Mouse (Mus musculus): ENCODE data around the gene Bora. TPM values are rescaled to one million over a fixed set of nuclear protein-coding genes. Genes with fewer than 3 reads are reported as not detected.
A peak's percentile ranks its signal among the peaks of the same experiment; 100 is the strongest.

The Bora gene
- polyA plus RNA-seq, 1 experiment = 2.4 TPM

DNA sequence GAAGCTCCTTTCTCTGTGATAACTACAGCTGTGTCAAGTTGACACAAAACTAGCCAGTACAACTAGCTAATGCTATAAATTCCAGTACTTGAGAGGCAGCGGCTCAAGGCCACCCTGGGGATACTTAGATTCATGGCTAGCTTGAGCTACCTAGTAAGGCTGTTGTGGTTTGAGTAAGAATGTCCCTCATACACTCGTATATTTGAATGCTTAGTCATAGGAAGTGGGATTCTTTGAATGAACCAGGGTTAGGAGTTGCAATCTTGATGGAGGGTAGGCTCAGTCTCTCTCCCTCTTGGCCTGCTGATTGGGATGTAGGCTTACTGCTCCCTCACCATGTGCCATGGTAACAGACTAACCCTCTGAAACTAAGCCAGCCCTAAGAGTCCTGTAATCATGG, 17.1 kb downstream of the Bora start:
- peaks cover 33% of the 10 kb centered on the region for H3K36me3 ChIP-seq (ENCODE audit: control insufficient read depth, insufficient read depth, low read length)
- no peaks in the 10 kb centered on the region for H3K27me3 ChIP-seq (ENCODE audit: control insufficient read depth, insufficient read depth, low read length)
- no peak overlapping the region for H3K27ac ChIP-seq (ENCODE audit: insufficient read depth, low read depth, low read length)
- TF ChIP-seq POLR2A (IDR thresholded peaks at IDR 0.05; ENCODE audit: low read depth, low read length) = no peak
- TF ChIP-seq CTCF (IDR thresholded peaks at IDR 0.05; ENCODE audit: extremely low read depth, insufficient read length, insufficient replicate concordance, low read depth, low read length) = no peak
- H3K4me3 ChIP-seq (ENCODE audit: low read depth, low read length) = no peak overlapping the region
- H3K4me1 ChIP-seq (ENCODE audit: control insufficient read depth, insufficient read depth, insufficient read length, low read length) = no peaks in the 10 kb centered on the region
- 93% methylated on average over 2 of the region's 2 CpGs for WGBS

DNA sequence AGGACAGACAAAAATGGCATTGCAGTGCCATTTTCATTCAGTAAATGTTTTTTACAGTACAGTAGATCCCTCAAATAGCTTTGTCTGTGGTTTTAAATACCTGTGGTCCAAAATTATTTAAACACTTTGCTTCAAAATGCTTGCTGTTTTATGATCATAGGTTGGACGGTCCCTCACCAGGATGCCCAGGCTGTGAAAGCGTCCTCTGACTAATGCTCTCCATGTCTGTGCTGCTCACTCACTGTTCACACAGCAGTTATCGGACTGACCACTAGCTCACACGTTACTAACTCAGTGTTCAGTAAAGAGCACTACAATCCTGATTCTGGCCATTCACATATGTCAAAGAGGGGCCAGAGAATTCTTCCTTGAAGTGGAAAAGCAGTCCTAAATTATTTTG, 25.1 kb downstream of the Bora start:
- peaks cover 28% of the 10 kb centered on the region for H3K36me3 ChIP-seq (ENCODE audit: control insufficient read depth, insufficient read depth, low read length)
- no peaks in the 10 kb centered on the region for H3K4me1 ChIP-seq (ENCODE audit: control insufficient read depth, insufficient read depth, insufficient read length, low read length)
- no peak overlapping the region for H3K27ac ChIP-seq (ENCODE audit: insufficient read depth, low read depth, low read length)
- WGBS = 95% methylated on average over 4 of the region's 4 CpGs
- H3K4me3 ChIP-seq (ENCODE audit: low read depth, low read length) = no peak overlapping the region
- TF ChIP-seq POLR2A (IDR thresholded peaks at IDR 0.05; ENCODE audit: low read depth, low read length) = no peak
- TF ChIP-seq CTCF (IDR thresholded peaks at IDR 0.05; ENCODE audit: extremely low read depth, insufficient read length, insufficient replicate concordance, low read depth, low read length) = no peak
- H3K27me3 ChIP-seq (ENCODE audit: control insufficient read depth, insufficient read depth, low read length) = no peaks in the 10 kb centered on the region

DNA sequence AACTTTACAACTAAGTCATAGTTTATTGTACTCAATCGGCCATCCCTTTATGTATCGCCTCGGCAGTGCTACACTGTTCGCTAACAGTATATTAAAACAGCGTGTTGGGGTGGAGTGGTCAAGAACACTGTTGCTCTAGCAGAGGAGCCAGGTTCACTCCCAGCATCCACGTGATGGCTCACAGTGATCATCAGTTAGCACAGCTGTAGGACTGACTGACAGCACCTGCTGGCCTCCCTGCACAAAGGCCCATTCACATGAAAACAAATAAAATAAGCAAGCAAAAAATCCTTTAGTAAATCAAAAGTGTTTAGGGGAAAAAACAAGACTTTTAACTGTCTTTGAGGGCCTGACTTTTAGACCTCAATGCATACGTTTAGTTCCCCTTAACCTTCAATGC, 42.9 kb downstream of the Bora start:
- Histone ChIP-seq H3K27ac (ENCODE audit: insufficient read depth, low read depth, low read length) (no peak overlapping the region), H3K4me1 (ENCODE audit: control insufficient read depth, insufficient read depth, insufficient read length, low read length) (no peaks in the 10 kb centered on the region), H3K36me3 (ENCODE audit: control insufficient read depth, insufficient read depth, low read length) (peaks cover 47% of the 10 kb centered on the region), H3K27me3 (ENCODE audit: control insufficient read depth, insufficient read depth, low read length) (no peaks in the 10 kb centered on the region), H3K4me3 (ENCODE audit: low read depth, low read length) (no peak overlapping the region)
- TF ChIP-seq POLR2A (IDR thresholded peaks at IDR 0.05; ENCODE audit: low read depth, low read length) = no peak
- TF ChIP-seq CTCF (IDR thresholded peaks at IDR 0.05; ENCODE audit: extremely low read depth, insufficient read length, insufficient replicate concordance, low read depth, low read length) = no peak
- WGBS = 93% methylated on average over 7 of the region's 7 CpGs

DNA sequence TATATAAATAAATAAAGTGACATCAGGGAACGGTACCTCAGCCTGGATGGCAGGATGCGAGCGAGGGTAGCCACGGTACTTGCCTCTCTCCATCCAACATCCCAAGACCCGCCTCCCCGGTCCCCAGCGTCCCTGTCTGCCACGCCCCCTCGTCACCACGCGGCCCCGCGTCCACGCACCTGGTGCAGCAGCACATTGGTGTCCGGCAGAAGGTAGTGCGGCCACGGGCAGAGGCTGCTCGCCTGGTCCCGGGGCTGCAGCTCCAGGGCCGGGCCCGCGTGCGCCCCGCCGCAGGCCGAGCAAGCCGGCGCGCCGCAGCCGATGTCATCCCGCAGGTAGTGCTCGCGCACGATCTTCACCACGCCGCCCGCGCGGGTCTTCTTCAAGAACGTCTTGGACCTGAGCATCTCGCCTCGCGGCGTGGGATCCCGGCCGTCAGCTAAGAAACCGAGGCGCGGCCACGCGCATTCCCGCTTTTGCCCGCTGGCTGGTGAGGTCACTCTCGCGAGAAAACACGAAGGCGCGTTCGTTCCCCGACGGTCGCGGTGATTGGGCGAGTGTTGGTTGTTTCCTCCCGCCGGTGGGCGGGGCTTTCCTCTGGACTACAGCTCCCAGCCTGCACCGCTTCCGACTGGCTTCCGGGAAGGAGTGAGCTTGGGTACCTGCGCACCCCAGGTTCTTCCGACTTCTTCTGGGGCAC, 53.4 kb downstream of the Bora start, which contains the start of the genes Pibf1 and Dis3:
Gene Pibf1 (plus strand): TSS at position 158 of the 700 bp plus-strand sequence.
Gene Dis3 (minus strand): TSS at position 504 of the 700 bp plus-strand sequence.
- Histone ChIP-seq H3K4me3 (ENCODE audit: low read depth, low read length) (peak within 1 kb of the TSS; percentile 96), H3K4me1 (ENCODE audit: control insufficient read depth, insufficient read depth, insufficient read length, low read length) (no peaks in the 10 kb centered on the region), H3K27me3 (ENCODE audit: control insufficient read depth, insufficient read depth, low read length) (no peaks in the 10 kb centered on the region), H3K36me3 (ENCODE audit: control insufficient read depth, insufficient read depth, low read length) (peaks cover 17% of the 10 kb centered on the region), H3K27ac (ENCODE audit: insufficient read depth, low read depth, low read length) (0 out of 2 replicates have a peak within 1 kb of the TSS, but pooled peaks have one; percentile 6)
- WGBS = under 1% methylated on average over 72 of the region's 73 CpGs
- no peak; the same call in 1 of the 2 replicates for TF ChIP-seq POLR2A (IDR thresholded peaks at IDR 0.05; ENCODE audit: low read depth, low read length)
- no peak for TF ChIP-seq CTCF (IDR thresholded peaks at IDR 0.05; ENCODE audit: extremely low read depth, insufficient read length, insufficient replicate concordance, low read depth, low read length)

DNA sequence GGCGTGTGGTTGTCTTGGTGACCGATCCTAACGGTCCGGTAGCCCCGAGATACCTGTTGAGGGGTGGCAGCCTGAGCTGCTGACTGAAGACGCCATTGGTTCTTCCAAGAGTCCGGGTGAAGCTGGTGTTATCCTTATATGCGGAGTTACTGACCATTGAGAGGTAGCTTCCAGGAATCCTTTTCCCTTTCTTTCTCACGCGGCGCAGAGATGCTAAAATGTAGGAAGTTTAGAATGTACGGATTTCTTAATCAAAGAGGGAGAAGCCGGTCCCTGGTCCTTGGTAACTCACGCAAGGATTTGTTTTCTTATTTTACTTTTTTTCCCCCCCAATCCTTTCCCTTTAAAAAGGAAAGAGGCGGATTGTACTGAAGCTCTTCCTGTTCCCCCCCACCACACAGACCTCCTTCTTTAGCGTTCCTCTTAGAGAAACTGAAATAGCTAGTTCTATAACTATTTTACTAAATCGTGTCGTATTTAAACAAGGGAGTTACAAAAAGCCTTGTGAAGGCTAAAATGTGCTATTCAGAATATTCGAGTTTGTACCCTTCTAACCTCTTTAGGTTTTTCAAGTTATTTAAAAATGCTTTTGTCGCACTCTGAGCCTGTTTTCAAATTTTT, 54.1 kb downstream of the Bora start:
- Histone ChIP-seq H3K36me3 (ENCODE audit: control insufficient read depth, insufficient read depth, low read length) (peaks cover 17% of the 10 kb centered on the region), H3K4me3 (ENCODE audit: low read depth, low read length) (peak overlapping the region; percentile 96), H3K27ac (ENCODE audit: insufficient read depth, low read depth, low read length) (no peak overlapping the region), H3K4me1 (ENCODE audit: control insufficient read depth, insufficient read depth, insufficient read length, low read length) (no peaks in the 10 kb centered on the region), H3K27me3 (ENCODE audit: control insufficient read depth, insufficient read depth, low read length) (no peaks in the 10 kb centered on the region)
- WGBS = 5% methylated on average over 20 of the region's 20 CpGs
- TF ChIP-seq POLR2A (IDR thresholded peaks at IDR 0.05; ENCODE audit: low read depth, low read length) (no peak), CTCF (IDR thresholded peaks at IDR 0.05; ENCODE audit: extremely low read depth, insufficient read length, insufficient replicate concordance, low read depth, low read length) (no peak)

DNA sequence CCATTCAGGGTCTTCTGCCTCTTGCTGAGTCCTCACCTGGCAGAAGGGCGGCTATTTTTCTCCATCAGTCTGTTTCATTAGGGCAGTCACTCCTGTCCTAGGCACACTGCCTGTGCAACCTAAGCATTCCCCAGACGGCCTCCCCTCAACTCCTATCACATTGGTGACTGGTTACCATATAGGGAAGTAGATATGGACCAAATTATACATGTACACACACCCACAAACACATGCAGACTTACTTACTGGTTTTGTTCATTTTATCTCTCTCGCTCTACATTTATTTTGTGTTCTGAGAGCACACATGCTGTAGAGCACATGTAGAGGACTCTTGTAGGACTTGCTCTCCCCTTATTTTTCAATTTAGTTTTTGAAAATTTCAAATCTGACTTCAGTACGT, 57.0 kb downstream of the Bora start:
- Histone ChIP-seq H3K4me3 (ENCODE audit: low read depth, low read length) (no peak overlapping the region), H3K36me3 (ENCODE audit: control insufficient read depth, insufficient read depth, low read length) (peaks cover 21% of the 10 kb centered on the region), H3K4me1 (ENCODE audit: control insufficient read depth, insufficient read depth, insufficient read length, low read length) (no peaks in the 10 kb centered on the region), H3K27me3 (ENCODE audit: control insufficient read depth, insufficient read depth, low read length) (no peaks in the 10 kb centered on the region), H3K27ac (ENCODE audit: insufficient read depth, low read depth, low read length) (no peak overlapping the region)
- TF ChIP-seq CTCF (IDR thresholded peaks at IDR 0.05; ENCODE audit: extremely low read depth, insufficient read length, insufficient replicate concordance, low read depth, low read length) (no peak), POLR2A (IDR thresholded peaks at IDR 0.05; ENCODE audit: low read depth, low read length) (no peak)
- WGBS = 92% methylated on average over 4 of the region's 4 CpGs

DNA sequence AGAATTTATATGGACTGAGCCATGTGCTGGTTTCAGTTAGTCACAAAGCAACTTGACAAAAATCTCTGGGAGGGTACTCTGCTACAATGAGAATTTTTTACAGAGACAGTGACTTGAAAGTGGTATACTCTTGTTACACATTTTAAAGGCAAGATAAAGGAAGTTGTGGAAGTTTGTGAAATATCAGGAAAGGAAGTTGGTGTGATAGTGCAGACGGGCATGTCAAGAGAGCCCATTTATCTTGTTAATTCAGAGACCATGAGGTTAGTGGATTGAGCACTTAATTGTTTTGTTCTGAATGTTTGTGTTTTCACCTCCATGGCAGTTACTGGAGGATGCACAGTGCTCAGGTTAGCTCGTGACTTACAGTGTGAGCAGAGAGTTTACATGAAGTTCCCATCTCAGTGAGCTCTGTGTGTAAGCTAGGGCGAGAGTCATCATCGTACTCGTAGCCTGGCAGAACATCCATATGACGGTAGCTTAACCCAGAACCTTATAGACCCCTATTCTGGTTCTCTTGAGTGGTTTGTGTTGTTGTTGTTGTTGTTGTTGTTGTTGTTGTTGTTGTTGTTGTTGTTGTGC, 58.6 kb downstream of the Bora start:
- H3K27ac ChIP-seq (ENCODE audit: insufficient read depth, low read depth, low read length) = no peak overlapping the region
- WGBS = 93% methylated on average over 6 of the region's 6 CpGs
- H3K4me1 ChIP-seq (ENCODE audit: control insufficient read depth, insufficient read depth, insufficient read length, low read length) = no peaks in the 10 kb centered on the region
- H3K27me3 ChIP-seq (ENCODE audit: control insufficient read depth, insufficient read depth, low read length) = no peaks in the 10 kb centered on the region
- H3K4me3 ChIP-seq (ENCODE audit: low read depth, low read length) = no peak overlapping the region
- peaks cover 26% of the 10 kb centered on the region for H3K36me3 ChIP-seq (ENCODE audit: control insufficient read depth, insufficient read depth, low read length)
- TF ChIP-seq POLR2A (IDR thresholded peaks at IDR 0.05; ENCODE audit: low read depth, low read length) (no peak), CTCF (IDR thresholded peaks at IDR 0.05; ENCODE audit: extremely low read depth, insufficient read length, insufficient replicate concordance, low read depth, low read length) (no peak)
